Mouse (Mus musculus) intestine, embryonic 16.5 days (tissue): ENCODE data around the gene Tex22. TPM values are rescaled to one million over a fixed set of nuclear protein-coding genes. Genes with fewer than 3 reads are reported as not detected.

Source experiments
- ATAC-seq: fragments of 200-750 bp; cut with Nextera tagmentation; 2 replicates; pipeline ENCODE4 v1.8.0; 2017; ENCODE audit warnings: moderate TSS enrichment, moderate library complexity
- H3K27ac ChIP-seq: fragments of 300-500 bp; sonication (generic); 2 replicates; pipeline ENCODE4 v1.5.1; 2014; ENCODE audit warnings: mild to moderate bottlenecking, low read length
- H3K27me3 ChIP-seq: fragments of 300-500 bp; sonication (generic); replicated peaks from 2 replicates; pipeline ENCODE4 v1.6.1; 2014; ENCODE audit warnings: low read length, control low read depth, mixed read lengths; ENCODE audit not compliant: control insufficient read depth, insufficient read depth
- H3K36me3 ChIP-seq: fragments of 300-500 bp; sonication (generic); 2 replicates; pipeline ENCODE4 v1.6.1; 2014; ENCODE audit warnings: low read length, control low read depth; ENCODE audit not compliant: control insufficient read depth, insufficient read depth
- H3K4me1 ChIP-seq: fragments of 300-500 bp; sonication (generic); 2 replicates; pipeline ENCODE4 v1.6.1; 2014; ENCODE audit warnings: low read length, control low read depth, mixed read lengths; ENCODE audit not compliant: control insufficient read depth, insufficient read depth
- H3K4me2 ChIP-seq: fragments of 300-500 bp; sonication (generic); 2 replicates; pipeline ENCODE4 v1.6.1; 2014; ENCODE audit warnings: low read depth, low read length, control low read depth
- H3K4me3 ChIP-seq: fragments of 300-500 bp; sonication (generic); 2 replicates; pipeline ENCODE4 v1.5.1; 2014; ENCODE audit warnings: mild to moderate bottlenecking, low read length
- H3K9ac ChIP-seq: fragments of 300-500 bp; sonication (generic); 2 replicates; pipeline ENCODE4 v1.6.1; 2014; ENCODE audit warnings: low read depth, low read length
- H3K9me3 ChIP-seq: fragments of 300-500 bp; sonication (generic); 2 replicates; pipeline ENCODE4 v1.6.1; 2016; ENCODE audit warnings: low read length, control low read depth; ENCODE audit not compliant: control insufficient read depth
- WGBS: fragments of 180-500 bp; shearing (Covaris S2); extraction: QIAGEN DNeasy Blood & Tissue Kit; methylation state at CpG from one replicate; pipeline ENCODE4 v1.1.7; 2014; 5-methylcytosine and 5-hydroxymethylcytosine counted together
- polyA plus RNA-seq: library from polyadenylated mRNA; unstranded; fragments of >200 nt; fragmentation: Nextera tagmentation; extraction: Ambion mirVana; gene quantifications from 2 replicates; pipeline ENCODE4 v1.2.1, GENCODE M21; 2015

The Tex22 gene
- polyA plus RNA-seq, 1 experiment from 2014 or later = not detected

DNA sequence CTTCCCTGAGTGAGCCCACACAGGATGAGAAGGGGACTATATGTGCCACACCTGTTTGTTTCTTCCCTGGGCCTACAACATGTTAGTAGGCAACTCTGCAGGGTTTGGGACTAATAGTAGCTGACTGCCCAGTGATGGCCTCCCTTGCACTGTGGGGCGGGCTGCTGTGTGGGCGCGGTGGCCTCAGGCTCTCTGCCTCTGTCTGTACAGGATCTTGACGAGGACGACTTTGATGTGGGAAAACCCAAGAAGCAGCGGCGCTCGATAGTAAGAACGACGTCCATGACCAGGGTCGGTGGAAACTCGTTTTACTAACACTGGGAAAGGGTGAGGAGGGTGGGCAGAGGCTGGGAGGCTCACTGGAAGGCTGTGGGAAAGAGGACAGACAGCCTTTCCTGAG is 23.6 kb upstream of the Tex22 start:
- Histone ChIP-seq H3K27ac (no peak overlapping the region), H3K4me3 (no peak overlapping the region), H3K4me2 (no peak overlapping the region), H3K9me3 (no peaks in the 10 kb centered on the region), H3K36me3 (peaks cover 11% of the 10 kb centered on the region; the same call in 1 of the 2 replicates), H3K9ac (no peak overlapping the region), H3K4me1 (peaks cover 5% of the 10 kb centered on the region), H3K27me3 (no peaks in the 10 kb centered on the region)
- ATAC-seq = no peak
- 87% methylated on average over 12 of the region's 12 CpGs for WGBS

DNA sequence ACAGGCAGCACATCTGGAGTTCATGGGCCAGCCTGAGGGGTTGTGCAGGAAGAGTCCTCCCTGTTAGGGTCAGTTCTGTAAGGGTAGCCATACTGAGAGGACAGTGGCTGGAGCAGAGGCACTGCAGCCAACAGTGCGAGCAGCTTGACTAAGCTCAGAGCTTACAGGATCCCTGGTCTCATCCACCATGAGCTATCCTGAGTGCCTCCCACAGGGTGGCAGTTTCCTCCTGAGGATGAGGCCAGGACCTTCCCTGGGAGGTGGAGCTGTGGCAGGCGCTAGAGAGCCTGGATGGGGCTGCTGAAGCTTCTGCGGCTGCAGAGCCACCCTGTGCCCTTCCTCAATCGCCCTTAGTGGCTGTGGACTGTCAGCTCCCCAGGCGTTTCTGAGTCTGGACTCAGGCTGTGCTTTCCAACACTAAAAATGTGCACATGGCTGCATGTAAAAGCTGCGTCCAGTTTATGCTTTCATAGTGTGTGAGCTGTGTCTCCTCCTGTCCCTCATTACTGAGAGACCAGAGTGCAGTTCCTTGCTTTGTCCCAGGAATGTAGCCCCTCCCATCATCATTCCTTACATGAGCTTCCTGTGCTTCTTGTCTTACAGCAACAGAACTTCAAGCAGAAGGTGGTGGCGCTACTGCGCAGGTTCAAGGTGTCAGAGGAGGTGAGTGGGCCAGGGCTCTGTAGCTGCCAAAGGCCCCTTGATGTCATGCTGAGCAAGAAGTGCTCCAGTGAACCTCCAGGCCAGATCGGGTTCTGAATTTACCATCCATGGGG is 22.5 kb upstream of the Tex22 start:
- Histone ChIP-seq H3K9ac (no peak overlapping the region), H3K4me2 (no peak overlapping the region), H3K9me3 (no peaks in the 10 kb centered on the region), H3K27ac (peak overlapping the region; percentile 50), H3K27me3 (no peaks in the 10 kb centered on the region), H3K4me3 (no peak overlapping the region), H3K36me3 (peaks cover 11% of the 10 kb centered on the region; the same call in 1 of the 2 replicates), H3K4me1 (peaks cover 5% of the 10 kb centered on the region)
- peak; percentile 72 for ATAC-seq
- 43% methylated on average over 9 of the region's 9 CpGs for whole genome bisulfite sequencing

DNA sequence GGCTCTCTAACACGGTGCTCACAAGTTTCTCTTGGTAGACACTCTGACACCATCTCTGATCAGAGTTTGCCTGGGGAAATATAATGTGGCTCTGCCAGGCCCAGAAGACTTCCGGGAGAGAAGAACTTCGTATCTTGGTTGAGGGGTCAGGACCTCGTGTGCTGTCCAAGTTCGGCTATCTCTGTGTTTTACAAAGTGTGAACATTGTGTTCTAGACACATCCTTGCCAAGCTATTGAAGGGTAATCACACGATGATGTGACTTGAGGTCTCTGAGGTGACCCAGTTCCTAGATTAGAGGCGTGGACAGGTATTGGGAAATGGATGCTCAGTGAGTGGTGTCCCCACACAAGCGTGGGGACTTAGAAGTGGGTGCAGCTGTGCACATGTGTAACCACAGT is 18.2 kb upstream of the Tex22 start:
- WGBS = 91% methylated on average over 8 of the region's 8 CpGs
- H3K27ac ChIP-seq = no peak overlapping the region
- no peak overlapping the region for H3K4me2 ChIP-seq
- no peak for ATAC-seq
- peaks cover 29% of the 10 kb centered on the region for H3K36me3 ChIP-seq
- H3K4me1 ChIP-seq = peaks cover 5% of the 10 kb centered on the region
- H3K9ac ChIP-seq = no peak overlapping the region
- no peak overlapping the region for H3K4me3 ChIP-seq
- no peaks in the 10 kb centered on the region for H3K27me3 ChIP-seq
- H3K9me3 ChIP-seq = no peaks in the 10 kb centered on the region

DNA sequence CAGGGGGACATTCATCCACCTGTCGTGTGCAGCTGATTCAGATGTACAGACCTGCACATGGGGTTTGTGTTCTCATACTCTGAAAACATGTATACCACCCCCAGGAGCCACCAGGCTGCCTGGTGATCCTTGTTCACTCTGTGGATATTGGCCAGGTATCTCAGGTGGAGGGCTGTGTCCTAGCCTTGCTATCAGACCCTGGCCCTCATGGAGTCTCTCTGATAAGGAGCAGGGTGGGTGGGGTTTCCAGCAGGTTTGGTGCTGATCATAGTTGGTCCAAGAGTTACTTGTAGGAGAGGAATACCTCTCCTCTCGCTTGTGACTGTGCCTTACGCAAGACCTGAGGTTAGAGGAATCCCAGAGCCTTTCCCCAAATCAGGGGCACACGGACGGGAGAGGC is 14.1 kb upstream of the Tex22 start:
- 93% methylated on average over 5 of the region's 5 CpGs for WGBS
- ATAC-seq = no peak
- no peak overlapping the region for H3K27ac ChIP-seq
- no peak overlapping the region for H3K4me3 ChIP-seq
- H3K4me1 ChIP-seq = no peaks in the 10 kb centered on the region
- no peak overlapping the region for H3K9ac ChIP-seq
- peaks cover 37% of the 10 kb centered on the region for H3K36me3 ChIP-seq
- no peaks in the 10 kb centered on the region for H3K9me3 ChIP-seq
- no peaks in the 10 kb centered on the region for H3K27me3 ChIP-seq
- no peak overlapping the region for H3K4me2 ChIP-seq

DNA sequence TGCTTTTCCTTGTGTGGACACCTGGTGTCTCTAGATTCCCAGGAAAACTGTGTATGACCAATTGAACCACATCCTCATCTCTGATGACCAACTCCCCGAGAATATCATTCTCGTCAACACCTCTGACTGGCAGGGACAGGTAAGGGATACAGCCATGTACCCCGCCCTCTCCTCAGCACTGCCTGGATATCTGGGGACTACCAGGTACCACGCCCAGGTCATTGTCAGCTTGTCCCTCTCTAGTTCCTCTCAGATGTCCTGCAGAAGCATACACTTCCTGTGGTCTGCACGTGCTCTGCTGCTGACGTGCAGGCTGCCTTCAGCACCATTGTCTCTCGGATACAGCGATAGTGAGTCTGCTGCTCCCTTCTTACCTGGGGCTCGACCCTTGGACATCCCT is 12.7 kb upstream of the Tex22 start:
- Histone ChIP-seq H3K4me2 (no peak overlapping the region), H3K27me3 (no peaks in the 10 kb centered on the region), H3K4me3 (no peak overlapping the region), H3K4me1 (no peaks in the 10 kb centered on the region), H3K9me3 (no peaks in the 10 kb centered on the region), H3K36me3 (peaks cover 37% of the 10 kb centered on the region), H3K9ac (no peak overlapping the region), H3K27ac (no peak overlapping the region)
- ATAC-seq = no peak
- 80% methylated on average over 9 of the region's 9 CpGs for WGBS

DNA sequence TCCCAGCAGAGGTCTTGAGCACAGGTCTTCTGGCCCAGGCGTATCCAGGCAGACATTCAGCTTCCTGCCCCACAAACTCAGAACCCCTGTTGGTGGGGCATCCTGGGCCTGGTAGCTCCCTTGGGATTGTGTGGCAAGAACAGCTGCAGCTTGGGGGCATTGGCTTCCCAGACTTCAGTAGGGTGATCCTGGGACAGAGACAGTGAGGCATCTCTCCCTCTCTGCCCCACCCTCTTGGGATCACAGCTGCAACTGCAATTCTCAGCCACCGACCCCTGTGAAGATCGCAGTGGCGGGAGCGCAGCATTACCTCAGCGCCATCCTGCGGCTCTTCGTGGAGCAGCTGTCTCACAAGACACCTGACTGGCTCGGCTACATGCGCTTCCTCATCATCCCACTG is 12.1 kb upstream of the Tex22 start:
- Histone ChIP-seq H3K4me2 (no peak overlapping the region), H3K4me3 (no peak overlapping the region), H3K36me3 (peaks cover 34% of the 10 kb centered on the region), H3K27me3 (no peaks in the 10 kb centered on the region), H3K27ac (no peak overlapping the region), H3K4me1 (no peaks in the 10 kb centered on the region), H3K9me3 (no peaks in the 10 kb centered on the region), H3K9ac (no peak overlapping the region)
- ATAC-seq = no peak
- 84% methylated on average over 10 of the region's 10 CpGs for WGBS

DNA sequence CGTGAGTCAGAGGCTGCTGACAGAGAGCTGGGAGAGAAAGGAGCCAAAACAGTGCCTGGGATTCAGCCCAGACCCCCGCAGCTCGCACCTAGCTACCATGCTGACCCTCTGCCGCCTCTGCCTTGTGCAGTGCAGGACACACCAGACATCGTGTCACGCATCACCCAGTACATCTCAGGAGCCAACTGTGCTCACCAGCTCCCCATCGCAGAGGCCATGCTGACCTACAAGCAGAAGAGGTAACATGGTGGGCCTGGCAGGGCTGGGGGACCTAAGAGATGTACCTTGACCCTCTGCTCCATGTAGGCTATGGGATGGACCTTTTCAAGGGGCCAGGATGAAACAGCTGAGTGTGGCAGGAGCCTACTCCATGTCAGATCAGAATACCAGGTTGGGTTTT is 10.6 kb upstream of the Tex22 start:
- no peak overlapping the region for H3K27ac ChIP-seq
- no peak for ATAC-seq
- no peak overlapping the region for H3K9ac ChIP-seq
- no peaks in the 10 kb centered on the region for H3K27me3 ChIP-seq
- H3K4me1 ChIP-seq = no peaks in the 10 kb centered on the region
- H3K9me3 ChIP-seq = no peaks in the 10 kb centered on the region
- WGBS = 91% methylated on average over 7 of the region's 7 CpGs
- H3K4me3 ChIP-seq = no peak overlapping the region
- H3K36me3 ChIP-seq = peaks cover 22% of the 10 kb centered on the region
- H3K4me2 ChIP-seq = no peak overlapping the region

DNA sequence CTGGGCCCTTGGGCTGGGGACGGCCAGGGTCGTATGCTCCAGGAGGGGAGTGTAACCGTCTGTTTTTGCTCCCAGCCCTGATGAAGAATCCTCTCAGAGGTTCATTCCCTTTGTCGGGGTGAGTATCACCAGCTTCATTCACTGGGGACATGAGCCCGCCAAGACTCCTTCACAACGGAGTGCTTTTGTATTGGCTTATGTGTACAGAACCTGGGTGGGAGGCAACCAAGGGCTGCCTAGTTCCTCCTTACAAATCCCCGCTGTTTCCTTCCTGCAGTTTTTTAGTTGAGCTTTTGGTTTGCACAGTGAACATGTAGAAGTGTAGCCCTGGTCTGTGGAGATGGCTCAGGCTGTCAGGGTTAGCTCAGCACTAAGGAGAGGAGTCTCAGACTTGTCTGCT is 6.3 kb upstream of the Tex22 start:
- Histone ChIP-seq H3K4me2 (no peak overlapping the region), H3K27ac (no peak overlapping the region), H3K36me3 (peaks cover 9% of the 10 kb centered on the region; the same call in 1 of the 2 replicates), H3K27me3 (no peaks in the 10 kb centered on the region), H3K9me3 (no peaks in the 10 kb centered on the region), H3K4me1 (no peaks in the 10 kb centered on the region), H3K9ac (no peak overlapping the region), H3K4me3 (no peak overlapping the region)
- no peak for ATAC-seq
- WGBS = 87% methylated on average over 7 of the region's 7 CpGs

DNA sequence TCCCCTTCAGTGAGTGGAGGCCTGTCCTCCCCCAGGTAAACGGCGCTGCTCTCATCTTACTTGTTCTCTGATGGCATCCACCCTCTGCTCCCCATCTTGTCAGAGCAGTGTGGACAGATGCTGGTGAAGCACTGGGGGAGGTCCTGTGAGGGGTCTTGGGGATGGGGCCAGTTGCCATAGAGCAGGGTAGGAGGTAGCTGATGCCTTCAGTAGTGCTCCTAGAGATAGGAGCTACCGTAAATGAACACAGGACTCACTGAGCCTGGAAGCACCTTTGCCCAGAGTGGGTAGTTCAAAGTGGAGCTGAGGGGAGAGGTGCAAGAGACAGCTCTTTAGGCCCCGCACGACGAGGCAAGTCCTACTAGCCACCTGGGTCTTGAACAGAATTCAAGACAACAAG is 4.9 kb upstream of the Tex22 start:
- no peaks in the 10 kb centered on the region for H3K9me3 ChIP-seq
- WGBS = 93% methylated on average over 6 of the region's 6 CpGs
- H3K27me3 ChIP-seq = no peaks in the 10 kb centered on the region
- H3K36me3 ChIP-seq = peaks cover 9% of the 10 kb centered on the region; the same call in 1 of the 2 replicates
- no peak overlapping the region for H3K4me3 ChIP-seq
- no peak overlapping the region for H3K4me2 ChIP-seq
- H3K27ac ChIP-seq = no peak overlapping the region
- ATAC-seq = no peak
- no peak overlapping the region for H3K9ac ChIP-seq
- H3K4me1 ChIP-seq = peaks cover 8% of the 10 kb centered on the region

DNA sequence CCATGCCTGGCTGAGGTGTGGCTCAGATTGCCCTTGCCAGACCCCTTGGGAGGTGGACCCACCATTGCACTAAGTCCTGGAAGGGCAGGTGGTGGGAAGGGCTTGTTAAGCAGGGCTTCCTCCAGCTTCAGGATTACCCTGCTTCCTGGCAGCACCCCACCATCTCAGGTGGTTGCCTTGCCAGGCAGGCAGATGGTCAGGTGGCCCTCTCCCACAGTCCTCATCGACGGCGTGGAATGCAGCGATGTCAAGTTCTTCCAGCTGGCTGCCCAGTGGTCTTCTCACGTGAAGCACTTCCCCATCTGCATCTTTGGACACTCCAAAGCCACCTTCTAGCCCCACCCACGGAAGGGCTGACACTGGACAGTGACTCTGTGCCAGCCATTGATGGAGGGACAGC is 3.0 kb upstream of the Tex22 start:
- H3K4me2 ChIP-seq = no peak overlapping the region
- no peak for ATAC-seq
- H3K9me3 ChIP-seq = no peaks in the 10 kb centered on the region
- peaks cover 11% of the 10 kb centered on the region for H3K4me1 ChIP-seq
- no peak overlapping the region for H3K4me3 ChIP-seq
- H3K27me3 ChIP-seq = no peaks in the 10 kb centered on the region
- no peak overlapping the region for H3K27ac ChIP-seq
- 89% methylated on average over 6 of the region's 6 CpGs for WGBS
- H3K36me3 ChIP-seq = peaks cover 9% of the 10 kb centered on the region; the same call in 1 of the 2 replicates
- no peak overlapping the region for H3K9ac ChIP-seq
